Mouse (Mus musculus) liver, adult 2 months (tissue): ENCODE results near the gene Crebrf. TPM values are rescaled to one million over a fixed set of nuclear protein-coding genes. Genes with fewer than 3 reads are reported as not detected.

ENCODE experiments used
- DNase-seq: peaks from one replicate; pipeline ENCODE4 v3.0.0-alpha.2; 2011; ENCODE audit warnings: low read depth, low spot score; ENCODE audit errors: extremely low read depth
- H3K27ac ChIP-seq: fragments of 200-500 bp; replicated peaks from 2 replicates; pipeline ENCODE4 v1.5.1; 2012; ENCODE audit warnings: low read depth, mild to moderate bottlenecking, control low read depth, inconsistent platforms, low read length; ENCODE audit not compliant: insufficient read depth
- H3K27me3 ChIP-seq: fragments of 200-500 bp; 2 replicates; pipeline ENCODE4 v1.6.1; 2012; ENCODE audit warnings: mild to moderate bottlenecking, moderate library complexity, low read length, inconsistent platforms; ENCODE audit not compliant: control insufficient read depth, insufficient read depth
- H3K36me3 ChIP-seq: fragments of 200-500 bp; 2 replicates; pipeline ENCODE4 v1.6.1; 2012; ENCODE audit warnings: low read length, inconsistent platforms; ENCODE audit not compliant: control insufficient read depth, insufficient read depth
- H3K4me1 ChIP-seq: fragments of 200-500 bp; 2 replicates; pipeline ENCODE4 v1.6.1; 2011; ENCODE audit warnings: low read length; ENCODE audit not compliant: control insufficient read depth, insufficient read depth
- H3K4me3 ChIP-seq: fragments of 200-500 bp; 2 replicates; pipeline ENCODE4 v1.5.1; 2011; ENCODE audit warnings: low read depth, mild to moderate bottlenecking, control low read depth, low read length, moderate library complexity; ENCODE audit not compliant: insufficient read depth
- H3K79me2 ChIP-seq: fragments of 200-500 bp; 2 replicates; pipeline ENCODE4 v1.6.1; 2012; ENCODE audit warnings: inconsistent platforms, mild to moderate bottlenecking, low read length, moderate library complexity; ENCODE audit not compliant: control insufficient read depth, insufficient read depth
- H3K9ac ChIP-seq: fragments of 200-500 bp; 2 replicates; pipeline ENCODE4 v1.6.1; 2012; ENCODE audit warnings: low read depth, mild to moderate bottlenecking, control low read depth, inconsistent platforms, low read length
- CTCF ChIP-seq: fragments of 200-500 bp; IDR thresholded peaks from 2 replicates; pipeline ENCODE4 v1.5.1; 2011; ENCODE audit warnings: low read depth, low read length, control low read depth
- POLR2A ChIP-seq: fragments of 200-500 bp; IDR thresholded peaks from 2 replicates; pipeline ENCODE4 v1.6.1; 2011; ENCODE audit warnings: low read length, control low read depth; ENCODE audit not compliant: insufficient read depth; ENCODE audit errors: extremely low read depth
- WGBS: fragments of 180-500 bp; shearing (Covaris S2); methylation state at CpG from one replicate; pipeline ENCODE4 v1.1.7; 2018; 5-methylcytosine and 5-hydroxymethylcytosine counted together
- polyA plus RNA-seq: library from polyadenylated mRNA; depleted of rRNA; stranded (reverse); fragments of >200 nt; gene quantifications from 2 replicates; pipeline ENCODE4 v1.2.3, GENCODE M21; 2012
- total RNA-seq: library from RNA; depleted of rRNA; stranded (reverse); fragments of >200 nt; gene quantifications from 2 replicates; pipeline ENCODE4 v1.2.3, GENCODE M21; 2014

Crebrf gene
- total and polyA plus RNA-seq, 2 experiments: 1.4 to 37.0 TPM

DNA sequence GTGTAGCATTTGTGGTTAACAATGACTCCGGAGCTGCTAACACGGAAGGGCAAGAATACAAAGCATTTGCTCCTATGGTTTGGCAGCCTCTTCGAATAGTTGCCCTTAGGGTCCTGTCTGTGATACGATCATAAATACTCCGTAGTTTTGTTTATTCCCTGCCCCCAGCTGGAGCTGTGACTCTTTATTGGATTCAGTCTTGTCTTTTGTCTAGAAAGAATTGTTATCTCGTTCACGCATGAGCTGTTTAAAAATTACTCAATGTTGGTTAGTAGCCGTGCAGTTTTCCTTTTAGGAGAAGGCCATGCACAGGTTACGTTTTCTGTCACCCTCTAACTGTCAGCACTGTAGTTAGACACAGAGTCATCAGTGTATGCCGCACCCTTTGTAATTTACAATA lies 60.8 kb downstream of the Crebrf start:
- Histone ChIP-seq H3K27ac (0 out of 2 replicates have a peak overlapping the region, but pooled peaks have one; percentile 16), H3K9ac (no peak overlapping the region), H3K79me2 (no peaks in the 10 kb centered on the region), H3K4me1 (peaks cover 7% of the 10 kb centered on the region; the same call in 1 of the 2 replicates), H3K4me3 (no peak overlapping the region), H3K36me3 (peaks cover 24% of the 10 kb centered on the region), H3K27me3 (no peaks in the 10 kb centered on the region)
- DNase-seq: no peak
- WGBS: 65% methylated on average over 10 of the region's 10 CpGs
- TF ChIP-seq POLR2A (no peak), CTCF (no peak)

DNA sequence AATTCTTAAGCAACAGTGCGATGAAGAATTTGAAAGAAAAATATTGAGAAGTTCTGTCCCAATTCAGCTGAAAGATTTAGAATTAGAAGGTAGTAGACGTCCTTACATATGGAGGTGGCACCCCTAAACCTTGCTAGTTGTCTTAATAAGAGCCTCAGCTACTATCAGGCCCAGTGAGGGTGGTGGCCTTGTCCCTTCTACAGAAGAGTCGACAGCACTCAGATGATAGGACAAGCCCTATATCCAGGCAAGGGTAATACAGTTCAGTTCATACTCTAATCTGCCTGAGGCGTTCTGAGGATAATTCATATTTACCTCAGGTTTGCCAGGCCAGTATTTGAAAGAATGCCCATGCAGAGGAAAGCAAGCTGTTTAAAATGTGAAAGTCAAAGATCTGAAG lies 62.6 kb downstream of the Crebrf start:
- H3K79me2 ChIP-seq: 0 out of 2 replicates have a peak, but pooled peaks cover 2% of the 10 kb centered on the region
- WGBS: 91% methylated on average over 4 of the region's 4 CpGs
- H3K4me3 ChIP-seq: no peak overlapping the region
- peaks cover 8% of the 10 kb centered on the region for H3K4me1 ChIP-seq
- H3K27ac ChIP-seq: no peak overlapping the region
- no peaks in the 10 kb centered on the region for H3K27me3 ChIP-seq
- no peak overlapping the region for H3K9ac ChIP-seq
- no peak for DNase-seq
- TF ChIP-seq CTCF (no peak), POLR2A (no peak)
- H3K36me3 ChIP-seq: peaks cover 18% of the 10 kb centered on the region

DNA sequence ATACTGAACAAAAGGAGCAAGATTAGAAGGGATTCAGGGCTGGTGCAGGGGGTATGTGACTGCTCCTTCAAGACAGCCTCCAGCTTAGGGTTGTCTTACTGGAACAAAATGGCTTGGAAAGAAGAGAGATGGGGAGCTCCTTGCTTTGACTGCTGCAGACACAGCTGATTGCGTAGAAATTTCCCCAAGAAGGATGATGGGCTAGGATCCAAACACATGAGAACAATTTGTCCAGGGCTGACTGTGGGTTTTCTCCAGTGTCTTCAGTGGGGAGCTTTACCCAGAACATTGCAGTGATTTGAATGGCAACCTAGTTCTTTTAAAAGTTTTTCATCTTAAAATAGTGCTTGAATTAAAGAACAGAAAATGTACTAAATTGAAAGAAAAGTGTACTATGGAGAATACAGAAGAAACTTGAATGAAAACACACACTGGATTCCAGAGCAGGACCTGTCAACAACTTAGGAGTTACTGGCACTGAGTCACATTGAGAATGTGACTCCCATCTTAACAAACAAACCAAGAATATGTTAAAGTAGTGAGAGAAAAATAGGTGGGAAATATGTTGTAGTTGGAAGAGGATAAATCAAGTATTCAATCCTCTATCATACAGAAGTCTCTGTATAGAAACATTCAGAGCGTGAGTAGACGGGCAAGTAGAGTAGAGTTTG lies 63.1 kb downstream of the Crebrf start:
- H3K79me2 ChIP-seq: peaks cover 5% of the 10 kb centered on the region; the same call in 1 of the 2 replicates
- no peaks in the 10 kb centered on the region for H3K27me3 ChIP-seq
- H3K36me3 ChIP-seq: peaks cover 13% of the 10 kb centered on the region
- DNase-seq: no peak
- 90% methylated on average over 3 of the region's 3 CpGs for WGBS
- H3K4me3 ChIP-seq: no peak overlapping the region
- TF ChIP-seq POLR2A: no peak
- TF ChIP-seq CTCF: no peak
- no peak overlapping the region for H3K9ac ChIP-seq
- peaks cover 8% of the 10 kb centered on the region for H3K4me1 ChIP-seq
- no peak overlapping the region for H3K27ac ChIP-seq

DNA sequence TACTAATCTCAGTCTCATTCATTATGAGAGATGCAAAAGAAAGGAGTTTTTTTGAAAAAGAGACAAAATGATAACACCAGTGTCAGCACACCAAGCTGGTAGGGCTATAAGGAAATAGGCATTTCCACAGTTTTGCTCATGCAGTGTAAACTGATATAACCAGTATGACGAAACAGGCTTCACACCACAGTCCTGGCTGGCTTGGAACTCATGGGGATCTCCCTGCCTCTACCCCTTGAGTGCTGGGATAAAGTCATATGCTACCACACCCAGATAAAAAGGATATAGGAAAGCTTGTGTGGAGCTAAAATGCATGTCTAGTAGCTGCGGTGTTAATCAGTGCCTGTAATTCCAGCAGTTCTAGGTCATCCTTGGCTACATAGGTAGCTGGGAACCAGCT lies 64.0 kb downstream of the Crebrf start:
- WGBS: 74% methylated on average over 2 of the region's 2 CpGs
- peaks cover 5% of the 10 kb centered on the region; the same call in 1 of the 2 replicates for H3K79me2 ChIP-seq
- peaks cover 8% of the 10 kb centered on the region for H3K4me1 ChIP-seq
- no peak for TF ChIP-seq CTCF
- no peaks in the 10 kb centered on the region for H3K27me3 ChIP-seq
- DNase-seq: no peak
- no peak overlapping the region for H3K27ac ChIP-seq
- no peak overlapping the region for H3K4me3 ChIP-seq
- H3K9ac ChIP-seq: no peak overlapping the region
- H3K36me3 ChIP-seq: peaks cover 12% of the 10 kb centered on the region; the same call in 1 of the 2 replicates

GRCm38 (mm10) chr17:26780750-26781571 lies 65.5 kb downstream of the Crebrf start, which contains the start of gene Bnip1:
Bnip1 (plus strand) TSS chr17:26781066.
- H3K4me1 ChIP-seq: peaks cover 6% of the 10 kb centered on the region
- TF ChIP-seq CTCF (no peak), POLR2A (peak; percentile 19; the same call in 1 of the 2 replicates)
- under 1% methylated on average over 42 of the region's 42 CpGs for WGBS

More at GRCm38 (mm10) chr17:26780750-26781571, 65.5 kb downstream of the Crebrf start, which contains the start of gene Bnip1:
- peak within 1 kb of the TSS; percentile 77 for H3K4me3 ChIP-seq
- peak within 1 kb of the TSS; percentile 97 for H3K27ac ChIP-seq
- no peaks in the 10 kb centered on the region for H3K27me3 ChIP-seq
- DNase-seq: peak; percentile 73
- peaks cover 5% of the 10 kb centered on the region; the same call in 1 of the 2 replicates for H3K79me2 ChIP-seq
- peaks cover 16% of the 10 kb centered on the region; the same call in 1 of the 2 replicates for H3K36me3 ChIP-seq
- peak within 1 kb of the TSS; percentile 78 for H3K9ac ChIP-seq
